Mouse (Mus musculus) CH12.LX (cell line): ENCODE measurements around the gene Gm20388.

ENCODE experiments used
- CTCF ChIP-seq, 2 experiments: IDR thresholded peaks in 1 of 2; conservative IDR thresholded peaks in 1 of 2; 2 replicates each; pipeline ENCODE4 v1.5.1; 2011 to 2012; ENCODE audit warnings: low read depth in 2 of 2, low read length in 2 of 2, improper control_type of control experiment in 1 of 2, inconsistent platforms in 1 of 2, mild to moderate bottlenecking in 1 of 2, moderate library complexity in 1 of 2
- POLR2A ChIP-seq: IDR thresholded peaks from 2 replicates; pipeline ENCODE4 v1.6.1; 2011; ENCODE audit warnings: low read depth, mild to moderate bottlenecking, improper control_type of control experiment, low read length
- RCOR1 ChIP-seq: conservative IDR thresholded peaks from 2 replicates; pipeline ENCODE4 v1.6.1; 2012; ENCODE audit warnings: low read depth, mild to moderate bottlenecking, inconsistent platforms, low read length, improper control_type of control experiment
- USF1 ChIP-seq: IDR thresholded peaks from 2 replicates; pipeline ENCODE4 v1.6.1; 2014; ENCODE audit warnings: low read depth, mild to moderate bottlenecking, inconsistent platforms, low read length, improper control_type of control experiment
- USF2 ChIP-seq: conservative IDR thresholded peaks from 2 replicates; pipeline ENCODE4 v1.6.1; 2011; ENCODE audit warnings: low read depth, low read length, improper control_type of control experiment

DNA sequence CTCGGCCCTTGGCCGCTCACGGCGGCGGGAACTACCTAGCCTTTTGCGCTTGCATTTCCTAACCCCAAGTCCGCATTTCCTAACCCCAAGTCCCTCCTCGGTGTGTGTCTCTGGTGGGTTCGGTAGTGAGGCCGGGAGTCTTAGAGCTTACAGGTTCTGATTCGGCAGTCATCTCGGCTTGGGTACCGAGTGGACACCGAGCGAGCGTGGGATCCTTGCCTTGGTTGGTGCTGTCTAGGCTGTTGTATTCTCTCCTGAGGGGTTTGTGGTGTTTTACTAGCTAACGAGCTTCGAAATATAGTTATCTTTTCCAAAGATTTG lies 4321.6 kb downstream of the Gm20388 start:
- TF ChIP-seq RCOR1: no peak
- no peak for TF ChIP-seq USF1
- no peak for TF ChIP-seq USF2
- no peak for TF ChIP-seq POLR2A
- TF ChIP-seq CTCF (conservative IDR thresholded peaks at IDR 0.05 in 1 of 2, IDR thresholded peaks at IDR 0.05 in 1 of 2; ENCODE audit: low read depth in 2 of 2, low read length in 2 of 2): no peak
